Mouse (Mus musculus) frontal cortex, postnatal 25 days (tissue): ENCODE results near the gene Gfra1.

ENCODE experiments used
- DNase-seq, 2 experiments: peaks; one replicate each; pipeline ENCODE4 v3.0.0; 2022; ENCODE audit warnings: low spot score in 2 of 2

Gene Gfra1

DNA sequence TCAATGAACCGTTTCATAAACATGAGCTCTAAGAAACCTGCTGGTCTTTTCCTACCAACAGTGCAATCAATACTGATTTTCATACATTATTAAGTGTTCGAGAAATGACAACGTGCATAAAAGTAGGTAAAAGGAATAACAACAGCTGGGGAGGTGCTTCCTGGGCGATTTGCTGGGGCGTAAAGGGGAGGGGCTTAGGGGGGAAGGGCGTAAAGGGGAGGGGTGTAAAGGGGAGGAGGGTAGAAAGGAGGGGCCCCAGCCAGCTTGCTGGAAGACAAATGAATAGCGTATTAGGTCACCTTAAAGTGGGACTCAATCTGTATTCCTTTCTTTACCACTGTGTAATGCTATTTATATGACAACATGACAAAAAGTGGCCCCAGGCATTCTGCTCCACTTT lies 13.9 kb downstream of the Gfra1 start:
- no peak for DNase-seq

DNA sequence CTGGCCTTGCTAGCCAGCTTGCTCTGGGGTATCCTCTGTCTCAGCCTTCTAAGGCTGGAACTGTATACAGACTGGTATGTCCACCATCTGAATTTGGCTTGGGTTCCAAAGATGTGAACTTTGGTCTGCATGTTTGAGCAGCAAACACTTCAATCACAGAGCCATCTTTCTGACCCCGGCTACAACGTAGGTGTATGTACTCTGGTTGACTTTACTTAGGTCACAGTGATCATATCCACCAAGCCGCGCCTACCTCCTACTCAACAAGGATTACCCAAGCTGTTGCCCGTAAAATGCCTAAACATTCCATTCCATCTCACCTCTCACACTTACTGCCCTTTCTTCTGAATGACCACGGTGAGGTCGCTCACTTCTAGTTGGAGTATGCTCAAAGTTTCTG lies 14.5 kb downstream of the Gfra1 start:
- DNase-seq: no peak

DNA sequence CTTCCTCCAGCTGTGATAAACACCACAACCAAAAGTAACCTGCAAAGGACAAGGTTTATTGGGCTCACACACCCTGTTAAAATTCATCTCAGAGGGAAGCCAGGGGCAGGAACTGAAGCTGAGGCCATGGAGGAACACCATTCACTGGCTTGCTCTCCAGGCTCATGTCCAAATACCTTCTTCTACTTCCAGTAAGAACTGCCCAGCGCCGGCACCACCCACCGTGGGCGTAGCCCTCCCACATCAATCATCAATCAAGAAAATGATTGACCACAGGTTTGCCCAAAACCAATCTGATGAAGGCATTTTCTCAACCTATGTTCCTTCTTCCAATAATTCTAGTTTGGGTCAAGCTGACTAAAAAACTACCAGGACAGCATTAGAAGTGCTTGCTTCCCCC lies 16.9 kb downstream of the Gfra1 start:
- no peak for DNase-seq

DNA sequence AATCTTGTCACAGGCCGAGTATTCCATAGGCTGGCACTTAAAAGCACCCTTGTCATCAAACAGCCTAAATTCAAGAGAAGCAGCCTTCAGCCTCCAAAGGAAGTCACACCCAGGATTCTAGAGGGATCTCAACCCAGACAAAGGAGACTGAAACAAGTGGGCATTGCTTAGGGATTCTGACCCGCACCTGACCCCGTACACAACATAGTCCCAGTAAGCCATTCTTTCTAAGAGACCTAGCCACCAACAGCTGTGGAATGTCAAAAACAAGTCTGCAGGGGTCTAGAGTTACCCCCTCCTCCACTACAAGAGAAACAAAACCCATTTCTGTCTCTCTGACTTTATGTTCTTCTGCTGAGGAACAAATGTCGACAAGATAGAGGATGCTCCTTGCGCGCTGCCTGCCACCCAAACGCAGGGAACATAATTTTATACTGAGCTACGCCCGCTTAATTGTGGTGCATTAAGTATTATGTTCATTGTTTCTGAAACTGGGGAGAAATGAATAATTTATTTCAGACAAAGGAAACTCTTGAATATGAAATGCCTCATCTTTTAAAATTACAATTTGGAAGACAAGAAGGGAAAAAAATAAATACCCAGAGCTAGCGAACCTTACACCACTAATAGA lies 18.2 kb downstream of the Gfra1 start:
- no peak for DNase-seq

DNA sequence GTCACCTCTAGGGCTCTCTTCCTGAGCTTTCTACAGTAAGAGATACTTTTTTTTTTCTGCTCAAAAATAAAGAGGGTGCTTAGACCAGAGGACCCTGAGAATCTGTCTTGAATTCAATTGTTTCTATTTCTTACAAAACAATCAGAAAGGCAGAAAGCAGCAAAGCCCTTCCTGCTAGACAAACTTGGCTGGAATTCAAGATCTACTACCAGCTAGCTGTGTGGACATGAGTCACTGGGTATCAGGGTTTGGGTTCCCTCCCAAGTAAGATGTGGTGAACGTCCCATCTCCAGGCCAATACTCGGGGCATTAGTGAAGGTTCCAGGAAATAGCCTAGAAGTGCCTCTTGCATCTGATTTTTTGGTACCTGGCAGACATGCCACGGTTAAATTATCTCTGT lies 18.8 kb downstream of the Gfra1 start:
- no peak for DNase-seq

DNA sequence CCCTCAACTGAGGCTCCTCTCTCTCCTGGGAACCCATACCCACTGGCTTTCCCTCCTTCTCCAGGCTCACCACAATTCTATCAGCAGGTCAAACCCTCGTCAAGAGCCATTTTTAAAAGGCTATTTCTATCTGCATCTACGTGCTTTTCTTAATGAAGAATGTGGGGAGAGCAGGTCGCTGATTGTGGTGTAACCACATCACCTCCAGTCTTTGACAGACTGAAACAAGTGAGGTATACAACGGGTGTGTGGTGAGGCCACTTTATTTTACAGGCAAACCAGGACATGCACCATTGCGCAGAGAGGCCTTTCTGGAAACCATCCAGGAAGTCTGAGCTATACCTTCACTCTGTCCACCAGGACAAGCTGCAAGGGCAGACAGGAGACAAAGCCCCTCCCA lies 19.8 kb downstream of the Gfra1 start:
- DNase-seq: no peak

DNA sequence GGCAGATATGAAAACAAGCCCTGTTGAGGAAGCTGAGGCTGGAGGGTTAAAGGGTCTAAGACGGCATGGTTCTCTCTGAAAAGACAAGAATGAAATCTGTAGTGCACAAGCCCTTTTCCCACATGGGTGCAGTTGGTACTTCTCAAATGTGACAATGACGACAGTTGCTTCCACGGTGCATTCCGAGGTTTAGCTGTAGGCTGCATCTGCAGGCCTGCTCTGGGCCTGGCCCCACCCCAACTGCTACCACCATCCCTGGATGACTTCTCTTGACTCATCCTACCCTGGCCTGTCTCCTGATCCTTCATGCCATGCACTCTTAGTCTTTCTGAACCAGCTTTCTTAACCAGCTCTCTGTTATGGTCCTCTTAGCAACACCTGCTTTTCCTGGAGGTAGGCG lies 22.9 kb downstream of the Gfra1 start:
- no peak for DNase-seq

DNA sequence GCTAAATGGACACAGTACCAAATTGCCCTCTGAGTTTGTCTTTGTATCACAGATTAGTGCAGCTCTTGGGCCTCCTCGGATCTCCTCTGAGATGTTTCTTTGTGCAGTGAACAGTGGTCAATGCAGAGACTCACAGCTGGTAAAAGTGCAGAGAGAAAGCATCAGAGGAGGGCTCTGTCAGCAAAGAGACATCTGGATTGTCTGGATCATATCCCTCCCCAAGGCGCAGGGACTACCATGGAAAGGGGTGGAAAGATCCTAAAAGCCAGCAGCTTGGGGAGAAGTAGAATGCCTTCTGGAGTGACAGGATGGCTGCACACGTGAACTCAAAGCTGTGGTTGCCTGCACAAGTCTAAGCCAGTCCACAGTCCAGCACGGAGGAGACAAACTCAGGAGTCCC lies 27.2 kb downstream of the Gfra1 start:
- no peak for DNase-seq

DNA sequence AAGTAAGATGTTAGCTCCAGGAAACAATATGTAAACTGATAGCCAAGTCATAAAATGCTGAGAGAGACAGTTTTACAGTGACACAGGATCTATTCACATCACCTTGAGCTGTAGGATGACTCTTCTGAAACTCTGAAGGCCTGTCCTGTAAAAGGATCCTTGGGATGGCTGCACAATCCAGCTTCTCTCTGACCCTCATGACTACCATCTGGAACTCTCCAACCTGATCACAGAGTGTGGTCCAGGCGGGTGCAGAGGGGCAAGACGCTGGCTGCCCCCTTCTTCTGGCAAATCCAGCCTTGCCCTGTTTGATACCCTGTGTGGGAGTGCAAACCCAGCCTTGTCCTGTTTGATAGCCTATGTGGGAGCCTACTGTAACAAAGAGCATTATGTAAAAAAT lies 28.4 kb downstream of the Gfra1 start:
- no peak for DNase-seq

DNA sequence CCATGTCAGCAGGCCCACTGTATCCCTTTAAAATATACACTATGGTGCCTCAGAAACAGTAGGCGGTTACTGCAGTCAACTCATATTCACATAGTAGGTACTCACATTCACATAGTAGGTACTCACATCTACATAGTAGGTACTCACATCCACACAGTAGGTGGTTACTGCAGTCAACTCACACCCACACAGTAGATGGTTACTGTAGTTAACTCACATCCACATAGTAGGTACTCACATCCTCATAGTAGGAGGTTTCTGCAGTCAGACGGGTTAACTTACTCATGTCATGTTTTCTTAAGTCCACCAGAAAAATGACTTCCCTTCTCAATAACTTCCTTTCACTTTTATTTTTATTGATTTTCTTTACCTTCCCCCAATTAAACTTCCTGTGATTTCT lies 30.8 kb downstream of the Gfra1 start:
- no peak for DNase-seq

DNA sequence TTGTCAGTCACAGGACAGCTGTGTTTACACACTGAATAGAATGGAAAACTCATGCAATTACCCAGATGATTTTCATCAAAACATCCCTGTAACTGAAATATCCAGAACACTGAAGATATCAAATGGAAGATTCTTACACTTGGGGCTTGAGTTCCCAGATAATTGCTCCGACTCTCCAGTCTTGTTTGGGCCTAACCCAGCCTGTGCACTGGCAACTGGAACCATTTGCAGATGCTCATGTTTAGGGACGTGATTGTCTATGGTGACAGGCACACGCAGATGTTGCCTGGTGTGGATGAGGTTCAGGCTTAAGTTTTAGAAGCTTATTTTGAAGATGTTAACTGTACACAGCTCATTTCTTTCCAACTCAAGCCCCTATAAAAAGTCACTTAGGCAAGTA lies 31.5 kb downstream of the Gfra1 start:
- DNase-seq: no peak

DNA sequence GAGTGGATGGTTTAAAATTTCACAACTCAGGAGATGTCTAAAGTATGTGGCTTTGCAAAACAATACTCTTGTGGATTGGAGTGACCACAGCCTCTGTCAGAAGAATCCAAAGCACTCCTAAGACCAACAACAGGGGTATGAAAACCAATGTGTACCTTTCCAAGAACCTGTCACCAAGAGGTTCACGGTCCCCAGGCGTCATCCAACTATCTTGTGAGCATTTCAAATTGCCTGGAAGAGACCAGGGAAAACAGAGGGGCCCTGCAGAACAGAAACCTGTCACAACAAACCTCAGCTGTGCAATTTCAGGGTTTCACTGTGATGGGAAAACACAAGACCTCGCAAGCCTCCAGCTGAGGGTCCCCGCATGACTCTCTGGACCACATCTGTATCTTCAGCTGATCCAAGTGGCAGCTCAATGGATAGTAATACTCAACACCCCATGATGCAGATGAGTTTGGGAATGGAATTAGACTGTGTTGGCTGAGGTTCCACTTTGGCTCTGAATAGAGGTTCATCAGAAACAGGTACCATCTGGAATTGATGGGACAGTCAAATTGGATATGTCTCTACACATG lies 32.7 kb downstream of the Gfra1 start:
- no peak for DNase-seq

DNA sequence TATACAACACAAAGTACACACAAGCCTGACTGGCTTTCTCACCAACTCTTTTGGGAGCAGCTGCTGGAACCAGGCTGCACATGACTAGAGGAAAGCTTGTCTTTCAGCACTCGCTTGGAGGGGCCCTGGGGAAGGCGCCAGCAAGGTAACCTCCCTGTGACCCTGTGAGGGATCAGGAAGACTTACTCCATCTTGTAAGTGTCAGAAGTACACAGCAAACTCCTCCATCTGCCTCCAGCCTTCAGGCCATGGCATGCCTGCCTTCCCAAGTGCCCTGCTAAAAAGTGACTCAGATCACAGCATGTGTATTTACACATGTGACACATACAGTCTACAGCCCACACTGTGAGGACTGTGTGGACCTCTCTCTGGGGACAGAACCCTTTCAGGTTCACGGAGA lies 36.0 kb downstream of the Gfra1 start:
- no peak for DNase-seq

DNA sequence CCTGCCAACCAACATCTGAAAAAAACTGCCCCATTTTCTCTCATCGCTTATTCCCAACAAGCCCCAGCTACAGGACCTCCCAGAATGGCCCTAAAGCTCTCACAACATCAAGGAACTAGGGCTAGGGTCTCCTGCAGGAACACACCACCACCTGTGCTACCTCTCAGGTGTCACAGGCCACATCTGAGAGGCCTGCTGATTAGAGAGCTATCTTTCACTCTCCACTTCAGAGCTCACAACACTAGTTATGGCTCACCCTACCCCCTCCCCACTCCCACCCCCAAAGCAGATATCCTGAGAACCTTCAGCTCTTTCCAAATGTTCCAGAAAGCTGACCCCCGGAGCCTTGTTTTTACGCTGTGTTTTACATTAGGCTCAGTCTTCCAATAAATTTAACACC lies 36.4 kb downstream of the Gfra1 start:
- no peak for DNase-seq

DNA sequence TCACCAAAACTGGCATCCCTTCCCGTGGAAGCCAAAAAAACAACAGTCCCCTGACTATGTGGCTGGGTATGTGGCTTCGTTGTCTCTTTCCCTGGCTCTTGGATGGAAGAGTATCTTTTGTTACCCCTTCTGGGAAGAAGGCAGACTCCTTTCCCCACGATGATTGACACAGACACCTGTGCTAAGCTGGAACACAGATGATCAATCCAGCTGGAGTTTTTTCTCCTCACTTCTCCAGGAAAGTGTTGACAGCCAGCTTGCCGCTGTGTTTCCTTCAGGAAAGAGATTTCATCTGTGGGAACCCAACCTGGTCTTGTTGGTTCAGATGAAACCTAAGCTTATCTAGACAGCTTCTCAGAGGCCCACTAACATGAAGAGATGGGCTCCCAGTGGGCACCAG lies 40.5 kb downstream of the Gfra1 start:
- DNase-seq: no peak

DNA sequence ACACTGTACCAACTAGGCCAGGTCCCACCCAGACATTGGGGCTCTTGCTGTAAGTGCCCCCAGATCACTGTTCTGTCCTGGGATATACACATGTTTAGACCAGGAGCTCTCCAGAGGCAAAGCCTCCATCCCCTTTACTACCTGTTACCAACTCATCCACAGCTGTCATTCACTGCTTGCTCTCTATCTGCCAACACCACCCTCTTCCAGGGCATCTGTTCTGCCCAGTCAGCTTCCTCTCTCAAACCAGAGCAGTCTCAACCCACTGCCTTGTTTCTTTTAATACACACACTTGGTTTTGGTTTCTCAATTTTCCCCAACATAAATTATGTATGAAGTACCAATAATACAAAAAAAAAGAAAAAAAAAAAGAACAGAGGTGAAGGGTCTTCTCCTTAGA lies 41.0 kb downstream of the Gfra1 start:
- no peak for DNase-seq

DNA sequence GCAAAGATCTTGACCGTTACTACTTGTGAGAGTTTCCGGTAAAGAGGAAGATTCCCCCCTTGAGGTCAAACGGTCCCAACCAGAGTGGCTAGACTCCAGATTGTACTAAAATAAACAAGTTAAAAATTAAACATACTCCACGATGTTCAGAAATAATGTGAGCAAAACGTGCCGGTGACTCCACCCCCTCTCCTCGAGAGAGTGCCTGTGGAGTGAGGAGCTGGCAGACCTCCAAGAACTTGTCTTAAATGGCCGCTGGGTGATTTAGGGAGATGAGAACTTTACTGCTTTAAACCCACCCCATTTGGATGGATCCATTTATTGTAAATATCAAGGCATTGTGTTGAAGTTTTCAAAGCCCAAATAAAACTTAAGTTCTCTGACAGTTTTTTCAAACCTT lies 42.4 kb downstream of the Gfra1 start:
- no peak for DNase-seq

DNA sequence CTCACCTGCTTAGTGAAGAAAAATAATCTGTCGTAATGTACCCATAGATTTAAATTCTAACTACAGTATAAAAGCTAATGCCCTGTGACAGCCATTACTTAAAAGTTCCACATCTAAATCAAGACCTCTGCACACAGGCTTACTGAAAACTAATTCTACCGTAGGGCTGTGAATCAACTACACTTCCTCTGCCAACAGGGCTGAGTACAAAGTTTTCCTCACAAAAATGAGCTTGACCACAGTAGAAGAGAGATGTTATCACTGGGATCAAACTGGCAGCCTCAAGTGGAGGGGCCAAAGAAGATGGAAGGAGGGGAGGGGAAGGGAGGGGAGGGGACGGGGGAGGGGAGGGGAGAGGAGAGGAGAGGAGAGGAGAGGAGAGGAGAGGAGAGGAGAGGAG lies 42.9 kb downstream of the Gfra1 start:
- no peak for DNase-seq

DNA sequence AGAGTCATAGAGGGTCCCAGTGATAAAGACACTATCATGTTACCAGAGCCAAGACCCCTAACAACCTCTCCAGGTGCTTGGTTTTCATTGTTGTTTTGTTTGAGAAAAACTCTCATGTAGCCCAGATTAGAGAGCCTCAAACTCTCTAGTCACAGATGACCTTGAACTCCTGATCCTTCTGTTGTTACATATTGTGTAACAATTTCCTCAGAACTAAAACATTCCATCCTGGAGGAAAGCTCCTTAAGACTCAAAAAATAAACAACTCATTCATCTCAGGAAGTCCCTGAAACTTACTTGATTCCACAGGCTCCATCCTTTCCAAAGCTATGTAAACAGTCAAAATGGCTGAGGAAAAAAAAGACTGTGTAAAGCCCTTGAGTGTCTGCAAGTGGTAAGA lies 49.0 kb downstream of the Gfra1 start:
- DNase-seq: no peak

DNA sequence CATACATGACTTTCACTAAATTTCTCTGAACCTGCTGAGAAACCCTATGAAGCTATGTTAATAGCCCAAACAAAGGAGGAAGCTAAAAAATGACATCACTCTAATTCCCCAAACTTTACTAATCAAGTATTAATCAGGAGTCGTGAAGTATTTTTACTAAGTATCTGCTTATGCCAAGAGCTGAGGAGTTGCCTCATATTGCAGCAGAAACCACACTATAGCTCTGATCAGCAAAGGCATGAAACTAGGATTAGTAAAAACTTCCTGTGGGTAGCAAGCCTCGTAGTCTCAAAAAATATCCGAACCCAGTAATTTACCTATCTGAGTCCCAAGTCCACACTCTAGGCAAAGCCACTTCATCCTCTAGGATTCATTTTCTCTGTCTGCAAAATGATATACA lies 55.5 kb downstream of the Gfra1 start:
- no peak for DNase-seq

DNA sequence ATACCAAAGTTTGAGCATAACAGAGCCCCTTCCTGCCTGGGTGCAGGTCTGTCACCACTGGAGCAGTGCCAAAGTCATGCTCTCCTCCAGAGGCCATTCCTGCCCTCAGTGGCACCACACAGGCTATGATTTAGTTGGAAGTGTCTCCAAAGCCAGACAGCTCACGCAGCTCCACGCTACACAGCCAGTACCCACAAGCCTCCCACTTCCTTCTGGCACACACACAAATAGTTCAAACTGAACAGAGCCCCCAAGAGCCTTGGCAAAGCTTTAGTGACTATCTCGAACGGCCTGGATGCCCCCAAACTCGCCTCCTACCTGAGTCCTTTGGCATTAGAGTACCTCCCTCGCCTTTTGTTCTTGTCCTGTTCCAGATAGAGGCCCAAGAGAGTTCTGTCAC lies 56.5 kb downstream of the Gfra1 start:
- no peak for DNase-seq

DNA sequence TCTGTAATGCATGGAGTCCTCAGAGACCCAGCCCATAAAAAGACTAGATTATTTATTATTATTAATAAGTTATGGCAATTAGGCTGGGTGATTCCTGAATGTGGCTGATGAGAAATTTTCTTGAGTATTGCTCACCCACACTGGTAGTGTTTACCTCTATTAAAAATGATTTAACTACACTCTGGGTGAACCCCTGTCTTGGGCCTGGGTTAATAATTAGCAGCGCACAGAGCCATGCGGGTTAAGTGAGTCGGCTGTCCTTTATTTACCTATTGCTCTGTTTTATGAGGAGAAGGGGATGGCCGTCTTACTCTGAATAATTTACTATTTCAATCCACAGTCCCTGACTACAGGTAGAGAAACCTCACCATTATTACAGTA lies 59.1 kb downstream of the Gfra1 start:
- DNase-seq: no peak

DNA sequence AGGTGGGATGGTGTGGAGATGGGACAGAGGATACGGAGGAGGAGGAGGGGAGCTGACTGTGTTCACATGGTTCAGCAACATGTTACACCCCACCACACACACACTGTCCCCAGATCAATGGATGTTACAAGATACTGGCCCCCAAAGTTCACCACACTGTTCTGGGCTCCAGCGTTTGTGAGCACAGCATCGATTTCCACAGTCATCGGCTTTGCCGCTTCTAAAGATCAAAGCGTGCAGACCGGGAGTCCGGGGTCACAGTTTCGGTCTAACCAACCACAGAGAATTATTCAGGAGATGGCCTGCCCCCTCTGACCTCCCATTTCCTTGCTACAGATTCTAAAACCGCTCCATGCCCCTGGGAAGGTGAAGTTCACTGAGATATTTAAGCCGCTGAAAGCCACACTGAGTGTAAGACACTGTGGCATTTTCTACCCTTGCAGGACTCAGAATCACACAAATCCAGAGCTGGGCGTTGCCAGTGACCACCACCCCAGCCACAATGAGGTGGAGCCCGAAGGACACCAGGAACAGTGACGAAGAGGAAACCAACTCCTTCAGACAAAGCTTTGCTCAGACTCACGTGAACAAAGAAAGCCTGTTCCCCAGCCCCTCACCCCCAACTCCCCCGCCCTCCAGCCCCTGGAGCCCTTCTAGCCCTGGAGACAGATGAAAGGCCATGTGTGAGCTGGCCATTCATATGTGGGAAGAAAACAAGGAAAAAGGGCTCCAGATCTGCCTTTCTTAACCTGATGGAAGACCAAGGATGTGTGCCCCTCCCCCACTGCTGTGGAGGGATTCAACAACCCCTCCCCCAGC lies 59.7 kb downstream of the Gfra1 start:
- no peak for DNase-seq

DNA sequence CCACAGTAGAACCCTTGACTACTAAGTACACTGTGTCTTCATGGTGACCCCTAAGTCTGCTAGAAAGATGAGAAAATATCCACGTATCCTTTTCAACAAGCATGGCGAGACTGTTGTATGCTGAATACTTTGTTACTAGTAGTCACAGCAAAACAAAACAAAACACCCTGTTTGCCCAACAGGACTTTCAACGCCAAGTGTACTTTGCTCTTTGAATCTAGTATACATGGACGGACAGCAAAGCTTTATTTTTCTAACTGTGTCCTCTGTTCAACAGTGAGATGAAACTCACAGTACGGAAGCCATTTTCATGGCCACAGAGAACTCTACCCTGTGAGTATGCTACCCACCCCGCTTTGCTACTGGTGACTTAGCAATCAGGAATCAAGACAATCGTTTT lies 62.6 kb downstream of the Gfra1 start:
- DNase-seq: no peak
